Mouse (Mus musculus) lung, postnatal 14 days (tissue): Measurements from ENCODE around the gene Mapk7.

Source experiments
- DNase-seq: peaks from one replicate; pipeline ENCODE4 v3.0.0; 2021

Gene Mapk7

DNA sequence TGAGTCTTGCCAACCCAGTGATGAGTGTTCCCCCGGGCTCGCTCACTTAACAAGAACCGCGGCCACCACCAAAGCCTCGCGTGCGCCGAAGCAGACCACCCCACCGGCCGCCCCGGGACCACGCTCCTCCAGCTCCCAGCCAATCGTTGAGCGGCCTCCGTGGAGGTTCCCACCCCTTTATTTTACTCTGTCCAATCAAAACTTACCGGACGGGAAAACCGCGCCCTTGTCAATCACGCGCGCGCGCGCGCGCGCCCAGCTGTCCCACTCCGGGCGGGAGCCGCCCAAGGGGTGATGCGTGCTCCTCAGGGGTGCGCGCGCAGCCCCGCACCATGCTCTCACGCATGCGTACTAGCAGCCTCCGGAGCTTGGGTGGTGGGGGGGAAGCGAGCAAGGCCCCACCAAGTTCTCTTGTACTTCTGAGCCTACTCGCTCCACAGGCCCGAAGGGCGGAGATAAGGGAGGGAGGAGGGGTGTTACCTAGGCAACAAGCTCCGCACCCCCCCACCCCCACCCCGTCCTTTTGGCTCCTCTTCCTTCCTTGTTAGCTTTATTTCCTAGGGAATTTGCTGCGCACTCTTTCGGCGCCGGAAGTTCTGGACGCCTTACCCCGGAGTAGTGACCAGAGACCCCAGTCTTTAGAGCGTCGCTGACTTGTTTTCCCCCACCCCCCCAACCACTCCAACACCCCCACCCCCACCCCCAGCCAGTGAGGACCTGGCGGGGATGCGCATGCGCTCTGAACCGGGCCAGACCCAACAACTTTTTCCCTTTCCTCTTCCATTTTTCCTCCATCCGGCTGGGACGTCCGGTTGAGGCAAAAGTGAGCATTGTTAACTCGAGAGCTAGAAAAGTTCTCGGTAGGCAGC, at the start of gene Mapk7:
Gene Mapk7, minus strand, starts transcription at position 278 of the 869 bp plus-strand sequence.
- peak; percentile 98 for DNase-seq

DNA sequence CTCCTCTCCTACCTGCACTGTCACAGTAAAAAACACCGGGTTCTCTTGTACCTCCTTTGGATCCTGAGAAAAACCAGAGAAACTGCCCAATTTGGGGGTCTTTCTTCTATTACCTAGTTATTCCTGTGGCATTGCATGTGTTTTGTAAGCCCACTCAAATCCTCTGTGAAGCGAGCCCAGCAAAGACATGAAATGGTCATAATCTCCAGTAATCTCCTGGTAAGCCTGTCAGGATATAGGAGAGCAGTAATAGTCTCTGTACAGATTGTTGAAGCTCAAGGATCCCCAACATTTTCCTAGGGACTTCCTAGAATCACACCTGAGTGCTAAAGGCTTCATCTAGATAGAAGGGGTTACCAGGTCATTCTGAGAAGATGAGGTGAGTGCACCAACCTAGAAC, 46.9 kb upstream of the Mapk7 start:
- DNase-seq = no peak

DNA sequence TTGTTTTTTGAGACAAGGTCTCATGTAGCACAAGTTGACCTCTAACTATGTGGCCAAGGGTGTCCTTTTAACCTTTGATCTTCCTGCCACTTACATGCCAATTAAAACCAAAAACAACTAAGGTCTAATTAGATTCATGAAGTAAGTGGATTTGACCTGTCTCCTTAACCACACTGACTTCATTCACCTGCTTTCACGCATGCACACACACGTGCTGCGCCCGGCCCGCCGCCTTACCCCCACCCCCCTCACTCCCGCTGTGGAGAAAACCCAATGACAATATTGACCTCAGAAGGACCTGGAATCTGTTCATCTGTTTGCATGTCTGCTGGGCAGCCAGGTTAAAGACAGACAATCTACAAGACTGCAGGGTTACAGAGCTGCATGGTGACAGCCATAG, 46.4 kb upstream of the Mapk7 start:
- DNase-seq = no peak

DNA sequence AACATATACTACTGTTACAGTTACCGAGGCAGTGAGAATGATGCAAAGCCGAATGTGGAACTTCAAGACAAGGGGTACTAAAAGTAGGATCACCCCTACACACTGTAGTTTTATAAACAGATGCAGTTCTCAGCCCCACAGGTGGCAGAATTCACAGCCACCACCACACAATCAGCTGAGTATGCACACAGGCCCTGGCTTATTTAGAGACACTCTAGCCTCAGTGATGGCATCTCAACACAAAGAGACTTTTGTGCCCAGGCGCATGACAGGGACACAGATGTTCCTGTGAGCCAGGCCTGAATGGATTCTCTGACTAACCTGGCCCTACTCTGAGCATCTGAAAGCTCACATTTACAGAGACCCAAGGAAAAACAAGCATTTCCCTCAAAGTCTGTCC, 43.2 kb upstream of the Mapk7 start:
- no peak for DNase-seq

DNA sequence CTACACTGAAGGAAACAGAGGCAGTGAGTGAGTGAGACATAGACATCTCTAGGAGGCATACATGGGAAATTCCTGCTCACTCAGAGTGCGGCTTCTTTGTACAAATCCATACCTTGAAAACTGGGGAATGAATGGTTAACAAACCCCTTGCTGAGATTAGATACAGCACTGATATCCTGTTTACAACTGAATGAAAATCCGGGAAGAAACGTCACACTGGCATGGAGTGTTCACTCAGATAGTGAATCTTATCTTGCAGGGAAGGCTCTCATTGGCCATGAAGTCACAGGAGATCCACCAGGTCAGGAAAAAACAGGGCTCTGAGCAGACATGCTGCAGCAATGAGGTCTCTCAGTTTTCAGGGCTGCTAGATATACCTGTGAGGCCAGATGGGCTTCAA, 42.7 kb upstream of the Mapk7 start:
- peak; percentile 29 for DNase-seq

DNA sequence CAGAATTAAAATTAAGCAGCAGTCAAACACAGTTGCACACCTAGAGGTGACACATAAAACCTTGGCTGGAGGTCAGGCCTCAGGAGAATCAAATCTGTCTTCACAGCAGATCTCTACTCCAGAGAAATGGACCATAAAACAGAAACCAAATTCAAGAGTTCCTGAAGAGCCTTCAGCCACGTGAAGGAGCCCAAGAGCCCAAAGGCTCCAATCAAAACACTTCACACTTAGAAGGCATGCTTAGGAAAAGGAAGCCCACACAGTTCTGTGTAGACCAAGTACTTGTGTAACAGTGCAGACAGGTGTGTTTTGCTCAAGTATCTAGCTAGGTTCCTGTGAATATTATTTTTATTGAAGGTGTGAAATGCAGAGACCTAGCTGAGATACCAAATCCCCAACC, 41.3 kb upstream of the Mapk7 start:
- no peak for DNase-seq

DNA sequence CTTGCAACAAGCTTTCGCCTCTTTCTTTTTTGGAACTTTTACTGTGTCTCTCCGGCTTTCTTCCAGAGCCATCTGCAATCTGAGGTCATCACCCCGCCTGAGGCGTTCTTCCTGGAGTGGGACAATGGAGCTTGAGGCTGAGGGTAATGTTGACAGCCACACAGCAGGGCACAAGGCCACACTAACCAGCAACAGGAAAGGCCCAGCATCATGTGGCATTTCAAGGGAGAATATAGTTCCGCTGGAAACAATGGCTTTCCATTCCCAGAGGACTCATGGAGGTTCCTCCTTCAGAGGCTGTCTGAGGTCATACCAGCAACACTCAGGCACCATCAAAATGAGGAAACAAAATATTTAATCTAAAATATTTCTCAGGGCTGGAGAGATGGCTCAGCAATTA, 39.4 kb upstream of the Mapk7 start:
- DNase-seq = peak; percentile 54

DNA sequence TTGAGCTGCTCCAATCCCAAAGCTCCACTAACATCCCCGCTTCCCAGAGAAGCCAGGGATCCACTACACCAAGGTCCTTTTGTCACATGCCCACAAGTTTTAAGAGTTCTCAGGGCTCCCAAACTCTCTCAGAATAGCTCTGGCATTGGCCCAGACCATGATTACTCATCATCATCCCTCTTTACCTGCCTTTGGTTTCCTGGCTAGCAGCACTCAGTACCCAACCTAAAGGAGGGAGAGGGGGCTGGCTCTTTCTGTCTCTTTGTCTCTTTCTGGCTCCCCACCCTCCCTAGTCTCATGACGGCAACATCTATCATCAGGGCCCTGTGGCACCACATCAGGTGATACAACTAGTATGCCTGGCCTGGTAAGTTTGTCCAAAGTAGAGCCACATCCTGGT, 38.6 kb upstream of the Mapk7 start:
- peak; percentile 33 for DNase-seq

DNA sequence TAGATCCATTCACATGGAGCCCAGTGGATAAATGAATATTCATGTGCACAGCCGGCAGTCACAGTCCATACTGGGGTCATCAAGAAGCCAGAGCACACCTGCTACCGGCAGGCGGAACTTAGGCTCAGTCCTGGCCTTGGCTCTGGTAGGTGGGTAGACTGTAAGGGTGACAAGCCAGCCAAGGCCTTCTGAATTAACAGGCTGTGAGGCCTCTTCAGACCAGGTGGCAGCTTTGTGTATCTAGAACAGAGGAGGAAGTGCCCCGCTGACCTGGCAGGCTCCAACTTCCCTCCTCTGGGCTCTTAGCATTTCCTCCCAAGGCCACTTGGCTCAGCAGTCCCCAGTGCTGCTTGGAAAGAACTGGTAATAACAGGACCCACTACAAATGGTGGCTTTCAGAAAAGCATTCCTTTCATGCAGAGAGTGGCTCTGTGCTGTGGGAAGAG, 35.1 kb upstream of the Mapk7 start:
- peak; percentile 46 for DNase-seq

DNA sequence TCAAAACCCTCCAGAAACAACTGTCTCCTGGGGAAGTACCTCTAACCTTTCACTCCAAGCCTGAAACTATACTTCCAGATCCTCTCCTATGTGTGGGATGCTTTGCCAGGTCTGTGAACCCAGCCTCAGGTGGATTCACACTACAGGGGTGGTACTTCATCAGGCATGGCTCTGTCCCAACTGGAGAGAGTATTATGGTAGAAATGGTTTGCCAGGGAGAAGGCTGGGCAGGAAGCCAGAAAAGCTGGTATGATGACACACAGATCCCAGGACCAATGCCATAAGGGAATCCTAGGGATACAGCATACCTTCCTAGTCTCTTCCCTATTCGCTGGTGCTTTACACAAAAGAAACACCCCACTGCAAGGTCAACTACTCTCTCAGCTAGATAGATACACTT, 32.7 kb upstream of the Mapk7 start:
- DNase-seq = peak; percentile 30

DNA sequence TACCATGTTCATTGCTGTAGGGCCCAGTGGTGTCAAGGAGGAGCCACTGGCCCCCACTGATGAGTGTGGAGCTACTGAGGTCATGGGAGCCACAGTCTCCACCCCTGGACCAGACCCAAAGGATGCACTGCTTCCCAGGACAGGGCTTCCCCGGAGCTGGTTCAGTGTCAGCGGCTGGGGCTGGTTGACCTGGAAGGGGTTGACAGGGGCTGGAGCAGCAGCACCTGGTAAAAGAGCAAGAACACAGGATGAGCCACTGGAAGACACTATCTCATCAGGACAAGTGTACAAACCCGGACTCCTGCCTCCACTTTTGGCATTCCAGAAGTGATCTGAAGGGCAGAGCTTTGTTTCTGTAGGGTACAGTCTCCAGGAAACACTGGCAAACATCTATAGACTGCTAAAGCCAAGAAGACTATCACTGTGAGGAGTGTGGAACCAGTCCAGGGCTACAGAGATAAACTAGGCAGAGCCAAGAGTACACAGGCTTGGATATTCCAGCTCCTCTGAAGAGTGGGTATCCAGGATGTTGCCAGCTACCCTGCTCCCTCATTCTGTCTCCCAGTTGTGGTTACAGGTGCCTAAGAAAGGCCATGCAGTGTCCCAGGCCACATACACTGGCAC, 25.4 kb upstream of the Mapk7 start:
- DNase-seq = no peak

DNA sequence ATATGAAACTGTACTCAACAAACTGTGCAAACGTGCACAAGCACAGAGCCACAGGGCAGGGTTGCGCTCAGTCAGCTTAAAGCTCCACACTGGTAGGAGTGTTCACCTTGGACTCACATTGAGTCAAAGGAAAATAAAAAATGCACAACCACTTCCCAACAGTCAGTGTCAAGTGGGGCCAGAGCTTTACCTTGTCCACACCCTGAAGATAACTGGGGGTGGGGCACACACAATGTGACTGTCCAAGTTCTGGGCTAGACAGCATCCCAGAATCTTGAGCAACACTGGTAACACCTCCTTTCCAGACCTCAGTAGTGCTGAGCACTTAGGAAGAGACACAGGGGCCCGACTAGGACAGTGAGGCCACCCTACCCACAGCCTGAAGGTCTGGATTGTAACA, 24.7 kb upstream of the Mapk7 start:
- no peak for DNase-seq

DNA sequence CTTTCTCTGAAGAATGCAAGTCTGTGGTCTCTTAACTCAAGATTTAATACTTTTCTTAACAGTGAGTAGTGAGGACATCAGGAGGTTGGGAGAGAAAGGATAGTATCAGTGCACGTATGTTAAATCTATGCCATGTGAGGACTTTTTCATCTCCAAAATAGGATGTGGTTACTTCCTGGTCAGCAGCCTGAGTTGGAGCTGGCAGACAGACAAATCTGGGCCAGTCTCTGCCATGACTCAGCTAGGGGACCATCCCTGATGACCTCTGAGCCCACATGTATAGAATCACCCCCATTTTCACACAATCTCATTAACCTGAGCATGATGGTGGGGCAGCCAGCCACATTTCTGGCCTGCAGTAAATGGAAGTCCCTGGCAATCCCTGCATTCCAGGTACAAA, 23.8 kb upstream of the Mapk7 start:
- no peak for DNase-seq

DNA sequence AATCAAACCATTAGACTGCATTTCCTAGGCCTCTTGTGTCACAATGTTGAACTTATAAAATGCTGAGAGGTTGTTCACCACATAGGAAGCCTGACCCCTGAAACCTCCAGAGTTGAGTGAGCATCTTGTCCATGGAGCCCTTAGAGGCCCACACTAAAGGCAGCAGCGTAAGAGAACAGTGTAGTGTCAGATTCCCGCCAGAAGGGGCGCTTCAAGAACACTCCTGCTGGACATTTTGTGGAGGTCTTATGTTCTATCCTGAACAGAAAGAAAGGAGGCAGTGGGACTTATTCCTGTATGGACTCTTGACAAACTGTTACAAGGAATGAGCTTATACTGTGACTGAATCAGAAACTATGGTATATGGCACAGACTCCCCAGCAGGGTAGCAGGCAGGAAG, 20.7 kb upstream of the Mapk7 start:
- peak; percentile 74 for DNase-seq

DNA sequence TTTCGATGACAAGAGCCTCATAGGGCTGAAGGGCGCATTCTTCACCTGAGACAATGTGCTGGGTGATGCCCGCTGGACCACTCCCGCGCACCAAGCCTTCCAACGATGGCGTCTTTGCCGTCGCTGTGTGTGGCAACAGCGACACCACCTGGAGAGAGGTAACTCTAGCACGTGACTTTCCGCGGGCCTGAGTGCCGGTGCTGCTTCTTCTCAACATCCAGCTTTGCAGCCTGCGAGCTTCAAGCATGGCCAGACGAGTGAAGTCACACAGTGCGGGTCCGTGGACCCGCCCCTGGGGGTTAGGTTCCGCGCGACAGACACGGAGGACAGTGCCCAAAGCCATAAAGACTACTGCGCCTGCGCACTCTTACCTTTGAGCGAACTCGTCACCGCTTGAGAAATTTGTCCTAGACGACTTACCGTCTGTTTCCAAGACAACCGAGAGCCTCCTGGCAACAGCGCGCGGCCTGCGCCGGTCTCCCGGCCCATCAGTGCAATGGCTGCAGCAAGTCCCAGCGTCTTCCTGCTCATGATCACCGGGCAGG, 10.6 kb upstream of the Mapk7 start, which contains the start of gene B9d1:
Gene B9d1, plus strand, starts transcription at position 432 of the 545 bp plus-strand sequence.
- peak; percentile 96 for DNase-seq

DNA sequence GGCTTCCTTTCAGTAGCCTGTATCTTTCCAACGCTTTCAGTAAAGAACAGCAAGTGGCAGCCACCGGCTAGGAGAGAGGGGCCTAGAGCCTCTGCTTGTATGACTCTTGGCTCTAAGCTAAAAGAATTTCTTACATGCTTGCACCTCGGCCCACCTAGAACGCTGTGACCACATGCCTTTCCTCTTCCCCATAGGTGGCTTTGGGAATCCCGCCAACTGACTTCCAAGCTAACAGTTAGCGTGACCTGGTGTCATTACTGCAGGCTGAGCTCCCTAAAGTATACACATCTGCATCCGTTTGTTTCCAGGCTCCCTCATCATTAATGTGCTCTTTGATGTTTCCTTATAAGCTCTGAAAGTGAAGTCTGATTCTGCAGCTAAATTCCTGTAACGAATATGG, 9.7 kb upstream of the Mapk7 start:
- no peak for DNase-seq

DNA sequence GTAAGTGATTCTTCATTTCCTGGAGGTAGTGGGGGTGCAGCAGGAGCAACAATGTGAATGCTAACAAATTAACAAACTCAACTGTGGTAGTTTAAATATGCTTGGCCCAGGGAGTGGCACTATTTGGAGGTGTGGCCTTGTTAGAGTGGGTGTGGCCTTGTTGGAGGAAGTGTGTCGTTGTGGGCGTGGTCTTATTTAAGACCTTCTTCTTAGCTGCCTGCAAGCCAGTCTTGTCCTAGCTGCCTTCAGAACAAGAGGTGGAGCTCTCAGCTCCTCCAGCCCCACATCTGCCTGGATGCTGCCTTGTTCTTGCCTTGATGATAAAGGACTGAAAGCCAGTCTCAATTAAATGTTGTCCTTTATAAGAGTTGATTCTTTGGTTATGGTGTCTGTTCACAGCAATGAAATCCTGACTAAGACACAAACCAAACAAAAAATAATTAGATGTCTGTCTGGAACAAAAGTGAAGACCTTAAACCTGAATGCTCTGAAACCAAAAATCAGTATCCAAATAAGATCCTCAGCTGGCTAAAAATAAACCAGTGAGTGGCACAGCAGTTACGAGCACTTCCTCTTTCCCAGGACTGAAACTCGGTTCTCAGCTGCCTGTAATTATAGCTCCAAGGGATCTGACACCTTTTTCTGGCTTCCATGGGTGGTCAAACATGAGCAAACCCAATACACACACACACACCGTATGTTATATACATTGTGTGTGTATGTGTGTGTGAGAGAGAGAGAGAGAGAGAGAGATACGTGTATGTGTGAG, 4.7 kb upstream of the Mapk7 start:
- DNase-seq = no peak

DNA sequence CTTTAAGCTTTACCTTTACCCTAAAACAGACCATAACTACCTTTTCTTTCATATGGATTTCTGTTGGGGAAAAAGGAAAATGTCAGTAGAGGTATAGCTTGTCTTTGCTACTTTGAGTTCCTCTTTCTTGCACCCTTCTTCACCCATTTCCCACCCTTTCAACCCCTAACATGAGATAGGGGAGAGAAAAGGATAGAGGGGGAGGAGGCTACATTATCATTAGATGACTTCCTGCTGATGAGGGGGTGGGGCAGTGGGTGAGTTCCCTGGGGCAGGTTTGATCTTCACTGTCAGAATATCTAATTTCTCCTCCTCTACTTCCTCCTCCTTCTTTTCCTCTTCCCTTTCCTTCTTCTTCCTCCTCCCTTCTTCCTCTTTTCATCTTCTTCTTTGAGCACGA, 3.3 kb upstream of the Mapk7 start:
- DNase-seq = no peak

DNA sequence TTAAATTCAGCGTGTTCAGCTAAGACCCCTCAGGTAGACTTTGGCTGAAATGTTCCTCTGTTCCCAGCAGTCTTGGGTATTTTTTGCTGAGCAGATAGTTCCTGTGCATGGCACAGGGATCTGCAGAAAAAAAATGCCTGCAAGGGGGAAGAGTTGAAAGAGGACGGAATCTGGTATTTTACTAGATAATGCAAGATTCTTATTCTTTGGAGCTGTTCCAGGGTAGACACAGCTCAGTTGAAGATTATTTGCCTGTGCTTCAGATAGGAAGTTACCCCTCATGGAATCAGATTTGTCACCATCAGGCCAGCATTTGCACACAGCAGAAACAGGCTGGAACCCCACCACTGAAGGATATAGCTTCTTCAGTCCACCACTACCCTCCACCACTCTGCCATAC, 1.3 kb upstream of the Mapk7 start:
- no peak for DNase-seq

DNA sequence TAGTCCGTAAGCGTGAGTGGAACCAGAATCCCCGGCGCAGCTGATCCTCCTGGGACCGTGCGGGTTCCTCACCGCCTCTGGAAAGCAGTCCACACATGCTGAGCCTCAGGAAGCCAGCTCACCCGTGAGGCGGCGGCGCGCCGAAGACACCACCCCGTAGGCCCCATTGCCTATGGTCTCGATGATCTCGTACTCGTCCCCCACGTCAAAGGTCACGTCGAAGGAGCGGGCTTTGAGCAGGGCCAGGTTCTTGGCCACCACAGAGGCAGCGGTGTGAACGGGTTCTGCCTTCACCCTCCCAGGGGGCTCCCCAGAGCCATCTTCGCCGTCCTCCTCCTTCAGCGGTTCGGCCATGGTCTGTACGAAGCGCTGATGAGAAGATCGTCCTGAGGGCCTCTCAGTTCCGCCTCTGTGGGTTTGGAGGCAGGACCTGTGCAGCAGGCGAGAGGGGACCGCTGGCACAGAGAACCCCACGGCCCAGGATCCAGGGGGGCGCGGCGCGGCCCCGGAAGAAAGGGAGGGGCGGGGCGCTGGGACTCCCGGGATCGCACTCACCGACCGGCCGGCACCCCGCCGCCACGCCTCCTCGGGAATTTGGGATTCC, 579 bp downstream of the Mapk7 start:
- peak; percentile 35 for DNase-seq

DNA sequence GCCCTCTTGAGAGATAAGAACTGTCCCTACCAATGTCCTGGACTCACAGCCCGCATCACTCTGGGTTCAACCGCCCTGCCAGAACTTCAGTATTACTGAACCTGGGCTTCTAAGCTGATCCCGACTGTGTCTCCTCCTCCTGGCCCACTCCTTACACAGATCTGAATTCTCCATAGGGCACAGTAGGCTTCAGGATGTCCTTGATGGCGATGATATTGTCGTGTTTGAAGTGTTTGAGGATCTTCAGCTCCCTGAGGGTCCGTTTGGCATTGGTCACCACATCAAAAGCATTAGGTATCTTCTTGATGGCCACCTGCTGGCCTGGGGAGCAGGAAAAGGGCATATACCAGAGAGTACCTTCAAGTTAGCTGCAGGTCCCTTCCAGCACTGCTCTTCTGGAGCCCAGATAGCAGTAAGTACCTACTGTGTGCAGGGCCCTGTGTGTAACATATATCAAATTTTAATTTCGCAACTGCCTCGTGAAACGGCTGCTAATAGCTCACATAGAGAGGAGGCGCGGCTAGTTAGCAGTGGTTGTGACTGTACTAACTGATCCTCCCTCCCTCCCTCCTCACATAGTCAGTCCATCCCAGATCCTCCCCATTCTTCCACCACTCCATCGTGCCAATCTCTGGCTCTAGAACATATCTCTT, 1.3 kb downstream of the Mapk7 start:
- DNase-seq = no peak

DNA sequence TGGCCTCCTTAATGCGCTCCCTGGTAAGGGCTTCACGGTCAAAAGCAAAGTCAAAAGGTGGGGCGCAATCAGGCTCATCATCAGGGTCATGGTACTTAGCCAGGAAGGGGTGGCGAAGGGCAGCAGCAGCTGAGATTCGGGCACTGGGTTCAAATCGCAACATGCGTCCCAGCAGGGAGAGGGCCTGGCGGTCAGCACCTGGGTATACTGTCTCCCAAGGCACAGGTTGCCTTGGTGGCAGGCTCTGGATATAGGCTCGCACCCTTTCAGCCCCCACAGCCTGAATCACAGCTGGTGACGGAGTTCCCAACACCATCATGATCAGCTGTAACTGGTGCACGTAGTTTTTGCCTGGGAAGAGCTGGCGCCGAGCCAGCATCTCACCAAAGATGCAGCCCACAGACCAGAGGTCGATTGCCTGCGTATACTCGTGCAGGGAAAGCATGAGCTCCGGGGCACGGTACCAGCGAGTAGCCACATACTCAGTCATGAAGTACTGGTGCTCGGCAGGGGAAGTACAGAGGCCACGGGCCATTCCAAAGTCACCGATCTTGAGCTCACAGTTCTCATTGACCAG, 3.2 kb downstream of the Mapk7 start:
- no peak for DNase-seq
